Mouse (Mus musculus): Measurements from ENCODE around the gene Pcnx.

DNA sequence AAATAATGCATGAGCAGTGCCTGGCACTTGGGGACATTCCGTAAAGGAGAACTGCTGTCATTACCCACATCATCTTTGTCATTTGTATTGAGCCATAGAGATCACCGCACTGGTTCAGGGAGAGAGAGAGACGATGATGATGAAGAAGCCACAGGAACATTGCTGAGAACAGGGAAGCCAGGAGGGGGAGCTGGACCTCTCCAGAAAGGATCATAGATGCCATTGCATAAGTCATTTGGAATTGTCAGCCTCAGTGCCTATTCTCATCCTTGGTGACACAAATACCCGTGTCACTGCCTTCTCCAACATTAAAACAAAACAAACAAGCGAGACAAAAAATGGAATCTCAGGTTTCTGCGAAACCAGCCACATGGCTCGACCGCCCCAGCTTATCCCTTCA, 23.7 kb upstream of the Pcnx start:
- no peak for TF ChIP-seq POLR2A (IDR thresholded peaks at IDR 0.05; ENCODE audit: insufficient read depth, low read depth, low read length)
- no peak for TF ChIP-seq CTCF (IDR thresholded peaks at IDR 0.05; ENCODE audit: insufficient read depth, low read depth, low read length)
